Mouse (Mus musculus) limb, embryonic 13.5 days (tissue): ENCODE results near the gene Arl10. TPM values are rescaled to one million over a fixed set of nuclear protein-coding genes. Genes with fewer than 3 reads are reported as not detected.

Source experiments
- ATAC-seq: fragments of 200-750 bp; cut with Nextera tagmentation; 2 replicates; pipeline ENCODE4 v1.8.0; 2017; ENCODE audit warnings: low read depth, moderate number of reproducible peaks, moderate TSS enrichment; ENCODE audit not compliant: low FRiP score
- H3K27ac ChIP-seq: fragments of 300-500 bp; sonication (generic); 2 replicates; pipeline ENCODE4 v1.5.1; 2015; ENCODE audit warnings: inconsistent platforms, mild to moderate bottlenecking, moderate library complexity
- H3K27me3 ChIP-seq: fragments of 300-500 bp; sonication (generic); 2 replicates; pipeline ENCODE4 v1.6.1; 2015; ENCODE audit warnings: mild to moderate bottlenecking, inconsistent platforms
- H3K36me3 ChIP-seq: fragments of 300-500 bp; sonication (generic); 2 replicates; pipeline ENCODE4 v1.6.1; 2015; ENCODE audit warnings: inconsistent platforms, mild to moderate bottlenecking, moderate library complexity
- H3K4me1 ChIP-seq: fragments of 300-500 bp; sonication (generic); 2 replicates; pipeline ENCODE4 v1.6.1; 2015; ENCODE audit warnings: inconsistent platforms
- H3K4me2 ChIP-seq: fragments of 300-500 bp; sonication (generic); replicated peaks from 2 replicates; pipeline ENCODE4 v1.6.1; 2015; ENCODE audit warnings: inconsistent platforms, mild to moderate bottlenecking, moderate library complexity
- H3K4me3 ChIP-seq: fragments of 300-500 bp; sonication (generic); 2 replicates; pipeline ENCODE4 v1.5.1; 2015; ENCODE audit warnings: moderate library complexity, mild to moderate bottlenecking, inconsistent platforms
- H3K9ac ChIP-seq: fragments of 300-500 bp; sonication (generic); 2 replicates; pipeline ENCODE4 v1.6.1; 2015; ENCODE audit warnings: mild to moderate bottlenecking, inconsistent platforms
- H3K9me3 ChIP-seq: fragments of 300-500 bp; sonication (generic); 2 replicates; pipeline ENCODE4 v1.6.1; 2016; ENCODE audit warnings: inconsistent platforms
- WGBS: fragments of 180-500 bp; shearing (Covaris S2); methylation state at CpG from one replicate; pipeline ENCODE4 v1.1.7; 2015; 5-methylcytosine and 5-hydroxymethylcytosine counted together
- microRNA-seq: library from miRNA; unstranded; fragments of <30 nt; microRNA quantifications from one replicate; pipeline ENCODE4, GENCODE M21; 2016
- polyA plus RNA-seq: library from polyadenylated mRNA; unstranded; fragments of >200 nt; fragmentation: Nextera tagmentation; extraction: Ambion mirVana; gene quantifications from 2 replicates; pipeline ENCODE4 v1.2.1, GENCODE M21; 2015

Arl10 gene
- polyA plus RNA-seq, 1 experiment from 2014 or later: 33.6 TPM

DNA sequence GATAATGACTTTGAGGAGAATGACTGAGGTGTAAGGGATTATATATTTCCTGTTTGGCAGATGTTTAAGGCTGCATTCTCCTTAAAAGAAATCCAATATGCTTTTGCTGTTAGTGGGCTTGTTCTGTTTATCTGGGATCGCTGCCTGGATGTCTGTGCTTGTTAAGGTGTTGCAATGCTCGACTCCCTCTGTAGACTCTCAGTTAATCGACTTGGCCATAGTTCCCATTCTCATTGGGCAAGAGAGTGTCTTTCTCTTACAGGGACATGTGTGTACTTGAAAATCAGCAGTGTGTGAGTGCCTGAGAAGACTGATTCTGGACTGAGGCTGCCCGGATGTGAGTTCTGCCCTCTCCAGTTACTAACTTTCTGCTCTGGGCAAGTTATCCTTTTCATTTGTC, 54.3 kb downstream of the Arl10 start:
- ATAC-seq: no peak
- H3K27ac ChIP-seq: no peak overlapping the region
- H3K36me3 ChIP-seq: peaks cover 30% of the 10 kb centered on the region
- H3K27me3 ChIP-seq: no peaks in the 10 kb centered on the region
- no peak overlapping the region for H3K9ac ChIP-seq
- H3K9me3 ChIP-seq: no peaks in the 10 kb centered on the region
- peaks cover 10% of the 10 kb centered on the region; the same call in 1 of the 2 replicates for H3K4me1 ChIP-seq
- no peak overlapping the region for H3K4me2 ChIP-seq
- H3K4me3 ChIP-seq: no peak overlapping the region
- WGBS: 82% methylated on average over 4 of the region's 4 CpGs

Small RNAs within 50 kb of the gene (microRNA-seq; reads per million reads assigned to microRNA genes)
- not detected for gene Gm24195

Other genes with a start within 250 kb of the Arl10 start
- 3.8 and 4.0 TPM in 2 replicates for gene Cplx2, start 203.7 kb upstream of the Arl10 start, polyA plus RNA-seq
- 131 and 142 TPM in 2 replicates for gene Thoc3, start 106.2 kb upstream of the Arl10 start, polyA plus RNA-seq
- 16.2 and 17.4 TPM in 2 replicates for gene Simc1, start 71.2 kb upstream of the Arl10 start, polyA plus RNA-seq
- gene 4833439L19Rik, start 9.6 kb upstream of the Arl10 start, polyA plus RNA-seq: 150 and 156 TPM in 2 replicates
- 91.5 and 91.9 TPM in 2 replicates for gene Nop16, start 15.1 kb downstream of the Arl10 start, polyA plus RNA-seq
- gene Higd2a, start 15.2 kb downstream of the Arl10 start, polyA plus RNA-seq: 165 and 168 TPM in 2 replicates
- gene Cltb, start 36.3 kb downstream of the Arl10 start, polyA plus RNA-seq: 30.3 and 31.2 TPM in 2 replicates
- 85.8 and 90.0 TPM in 2 replicates for gene Faf2, start 46.8 kb downstream of the Arl10 start, polyA plus RNA-seq
- gene Rnf44, start 118.9 kb downstream of the Arl10 start, polyA plus RNA-seq: 57.3 and 60.4 TPM in 2 replicates
- gene Cdhr2, start 126.4 kb downstream of the Arl10 start, polyA plus RNA-seq: 0.05 TPM in 2 replicates
- 0.15 and 0.20 TPM in 2 replicates for gene Gprin1, start 174.9 kb downstream of the Arl10 start, polyA plus RNA-seq
- not detected in 2 replicates for gene Sncb, start 191.6 kb downstream of the Arl10 start, polyA plus RNA-seq
- not detected in 2 replicates for gene Eif4e1b, start 209.0 kb downstream of the Arl10 start, polyA plus RNA-seq
- 4.7 and 4.9 TPM in 2 replicates for gene Tspan17, start 214.4 kb downstream of the Arl10 start, polyA plus RNA-seq